Mouse (Mus musculus): ENCODE measurements around the gene Nexn. TPM values are rescaled to one million over a fixed set of nuclear protein-coding genes. Genes with fewer than 3 reads are reported as not detected.
"Not testable (repeated sequence)": the region's sequence is repeated elsewhere in the genome, so short reads cannot be mapped to it uniquely, and the experiment has no call there.

Gene Nexn
- 1.7 and 2.2 TPM in 2 replicates for polyA plus RNA-seq (2014; fragmentation: Nextera tagmentation; extraction: Ambion mirVana)

GRCm38 (mm10) chr3:152266036-152266421 is at the start of gene Nexn:
TSS of gene Nexn (minus strand) at chr3:152266350.
- peak within 1 kb of the TSS; percentile 60 for H3K9ac ChIP-seq (replicated peaks; ENCODE audit: low read length)
- no peak for DNase-seq
- peaks cover 17% of the 10 kb centered on the region for H3K4me1 ChIP-seq (ENCODE audit: control insufficient read depth, insufficient read depth, low read length)
- H3K27ac ChIP-seq (replicated peaks; ENCODE audit: low read depth, low read length) = no peak within 1 kb of the TSS
- 4% methylated on average over 13 of the region's 13 CpGs for WGBS
- peak within 1 kb of the TSS; percentile 49 for H3K4me3 ChIP-seq (replicated peaks; ENCODE audit: low read depth, low read length)
- no peak; the same call in 1 of the 2 replicates for ATAC-seq (ENCODE audit: low FRiP score, low TSS enrichment)
- peaks cover 19% of the 10 kb centered on the region for H3K27me3 ChIP-seq (ENCODE audit: control insufficient read depth, insufficient read depth, low read length)
- peak within 1 kb of the TSS; percentile 98 for H3K4me2 ChIP-seq (ENCODE audit: low read length)
- H3K36me3 ChIP-seq (ENCODE audit: control insufficient read depth, insufficient read depth, low read length) = no peaks in the 10 kb centered on the region
- no peaks in the 10 kb centered on the region for H3K9me3 ChIP-seq (ENCODE audit: control insufficient read depth, low read length)

- WGBS = 11% methylated on average over 7 of the region's 7 CpGs
- ATAC-seq (ENCODE audit: low FRiP score, low TSS enrichment) (peak; percentile 74; the same call in 1 of the 2 replicates), DNase-seq (peak; percentile 82)
Observed at GRCm38 (mm10) chr3:152315613-152316012, 49.5 kb upstream of the Nexn start.

GRCm38 (mm10) chr3:152314666-152315065 is 48.5 kb upstream of the Nexn start:
- H3K27ac ChIP-seq (replicated peaks; ENCODE audit: low read depth, low read length); DNase-seq; ATAC-seq (ENCODE audit: low FRiP score, low TSS enrichment); H3K4me1 ChIP-seq (ENCODE audit: control insufficient read depth, insufficient read depth, low read length); H3K27me3 ChIP-seq (ENCODE audit: control insufficient read depth, insufficient read depth, low read length); H3K9me3 ChIP-seq (ENCODE audit: control insufficient read depth, low read length); H3K4me3 ChIP-seq (replicated peaks; ENCODE audit: low read depth, low read length); H3K9ac ChIP-seq (replicated peaks; ENCODE audit: low read length); H3K4me2 ChIP-seq (ENCODE audit: low read length): not testable (repeated sequence)
- peaks cover 16% of the 10 kb centered on the region for H3K36me3 ChIP-seq (ENCODE audit: control insufficient read depth, insufficient read depth, low read length)
- WGBS = 83% methylated on average over 14 of the region's 14 CpGs

More at GRCm38 (mm10) chr3:152315613-152316012, 49.5 kb upstream of the Nexn start:
- Histone ChIP-seq H3K27me3 (ENCODE audit: control insufficient read depth, insufficient read depth, low read length) (no peaks in the 10 kb centered on the region), H3K27ac (replicated peaks; ENCODE audit: low read depth, low read length) (no peak overlapping the region), H3K4me2 (ENCODE audit: low read length) (no peak overlapping the region), H3K4me3 (replicated peaks; ENCODE audit: low read depth, low read length) (no peak overlapping the region), H3K4me1 (ENCODE audit: control insufficient read depth, insufficient read depth, low read length) (no peaks in the 10 kb centered on the region), H3K36me3 (ENCODE audit: control insufficient read depth, insufficient read depth, low read length) (peaks cover 20% of the 10 kb centered on the region), H3K9me3 (ENCODE audit: control insufficient read depth, low read length) (no peaks in the 10 kb centered on the region), H3K9ac (replicated peaks; ENCODE audit: low read length) (no peak overlapping the region)

GRCm38 (mm10) chr3:152309250-152309645 is 43.1 kb upstream of the Nexn start:
- H3K9me3 ChIP-seq (ENCODE audit: control insufficient read depth, low read length) = no peaks in the 10 kb centered on the region
- no peak overlapping the region for H3K27ac ChIP-seq (replicated peaks; ENCODE audit: low read depth, low read length)
- WGBS = 92% methylated on average over 9 of the region's 9 CpGs
- no peaks in the 10 kb centered on the region for H3K27me3 ChIP-seq (ENCODE audit: control insufficient read depth, insufficient read depth, low read length)
- no peak for ATAC-seq (ENCODE audit: low FRiP score, low TSS enrichment)
- no peak for DNase-seq
- no peak overlapping the region for H3K4me3 ChIP-seq (replicated peaks; ENCODE audit: low read depth, low read length)
- H3K9ac ChIP-seq (replicated peaks; ENCODE audit: low read length) = no peak overlapping the region
- no peaks in the 10 kb centered on the region for H3K4me1 ChIP-seq (ENCODE audit: control insufficient read depth, insufficient read depth, low read length)
- H3K4me2 ChIP-seq (ENCODE audit: low read length) = no peak overlapping the region
- H3K36me3 ChIP-seq (ENCODE audit: control insufficient read depth, insufficient read depth, low read length) = peaks cover 46% of the 10 kb centered on the region

- no peak overlapping the region for H3K27ac ChIP-seq (replicated peaks; ENCODE audit: low read depth, low read length)
Observed at GRCm38 (mm10) chr3:152308485-152309249, 42.5 kb upstream of the Nexn start.

GRCm38 (mm10) chr3:152305971-152306370 is 39.8 kb upstream of the Nexn start:
- no peak for ATAC-seq (ENCODE audit: low FRiP score, low TSS enrichment)
- H3K27ac ChIP-seq (replicated peaks; ENCODE audit: low read depth, low read length) = no peak overlapping the region
- no peaks in the 10 kb centered on the region for H3K9me3 ChIP-seq (ENCODE audit: control insufficient read depth, low read length)
- H3K4me1 ChIP-seq (ENCODE audit: control insufficient read depth, insufficient read depth, low read length) = no peaks in the 10 kb centered on the region
- H3K4me3 ChIP-seq (replicated peaks; ENCODE audit: low read depth, low read length) = no peak overlapping the region
- 84% methylated on average over 4 of the region's 4 CpGs for WGBS
- H3K4me2 ChIP-seq (ENCODE audit: low read length) = no peak overlapping the region
- H3K36me3 ChIP-seq (ENCODE audit: control insufficient read depth, insufficient read depth, low read length) = peaks cover 48% of the 10 kb centered on the region
- H3K9ac ChIP-seq (replicated peaks; ENCODE audit: low read length) = no peak overlapping the region
- DNase-seq = no peak
- H3K27me3 ChIP-seq (ENCODE audit: control insufficient read depth, insufficient read depth, low read length) = no peaks in the 10 kb centered on the region

More at GRCm38 (mm10) chr3:152308485-152309249, 42.5 kb upstream of the Nexn start:
- Histone ChIP-seq H3K27me3 (ENCODE audit: control insufficient read depth, insufficient read depth, low read length) (no peaks in the 10 kb centered on the region), H3K4me3 (replicated peaks; ENCODE audit: low read depth, low read length) (no peak overlapping the region), H3K4me2 (ENCODE audit: low read length) (no peak overlapping the region), H3K9ac (replicated peaks; ENCODE audit: low read length) (no peak overlapping the region), H3K36me3 (ENCODE audit: control insufficient read depth, insufficient read depth, low read length) (peaks cover 46% of the 10 kb centered on the region), H3K4me1 (ENCODE audit: control insufficient read depth, insufficient read depth, low read length) (no peaks in the 10 kb centered on the region), H3K9me3 (ENCODE audit: control insufficient read depth, low read length) (no peaks in the 10 kb centered on the region)
- DNase-seq (no peak), ATAC-seq (ENCODE audit: low FRiP score, low TSS enrichment) (no peak)
- 72% methylated on average over 10 of the region's 10 CpGs for WGBS

- DNase-seq (no peak), ATAC-seq (ENCODE audit: low FRiP score, low TSS enrichment) (no peak)
- WGBS = 90% methylated on average over 8 of the region's 8 CpGs
- no peak overlapping the region for H3K4me2 ChIP-seq (ENCODE audit: low read length)
- no peak overlapping the region for H3K9ac ChIP-seq (replicated peaks; ENCODE audit: low read length)
- no peaks in the 10 kb centered on the region for H3K27me3 ChIP-seq (ENCODE audit: control insufficient read depth, insufficient read depth, low read length)
- H3K4me1 ChIP-seq (ENCODE audit: control insufficient read depth, insufficient read depth, low read length) = no peaks in the 10 kb centered on the region
- no peaks in the 10 kb centered on the region for H3K9me3 ChIP-seq (ENCODE audit: control insufficient read depth, low read length)
- no peak overlapping the region for H3K27ac ChIP-seq (replicated peaks; ENCODE audit: low read depth, low read length)
- H3K36me3 ChIP-seq (ENCODE audit: control insufficient read depth, insufficient read depth, low read length) = peaks cover 56% of the 10 kb centered on the region
- H3K4me3 ChIP-seq (replicated peaks; ENCODE audit: low read depth, low read length) = no peak overlapping the region
Observed at GRCm38 (mm10) chr3:152305080-152305479, 38.9 kb upstream of the Nexn start.

GRCm38 (mm10) chr3:152304093-152304815 is 38.1 kb upstream of the Nexn start:
- no peak for DNase-seq
- peaks cover 61% of the 10 kb centered on the region for H3K36me3 ChIP-seq (ENCODE audit: control insufficient read depth, insufficient read depth, low read length)
- H3K4me1 ChIP-seq (ENCODE audit: control insufficient read depth, insufficient read depth, low read length) = no peaks in the 10 kb centered on the region
- H3K27me3 ChIP-seq (ENCODE audit: control insufficient read depth, insufficient read depth, low read length) = no peaks in the 10 kb centered on the region
- H3K9me3 ChIP-seq (ENCODE audit: control insufficient read depth, low read length) = no peaks in the 10 kb centered on the region
- ATAC-seq (ENCODE audit: low FRiP score, low TSS enrichment) = no peak
- no peak overlapping the region for H3K4me2 ChIP-seq (ENCODE audit: low read length)
- no peak overlapping the region for H3K27ac ChIP-seq (replicated peaks; ENCODE audit: low read depth, low read length)
- no peak overlapping the region for H3K9ac ChIP-seq (replicated peaks; ENCODE audit: low read length)
- H3K4me3 ChIP-seq (replicated peaks; ENCODE audit: low read depth, low read length) = no peak overlapping the region
- WGBS = 82% methylated on average over 6 of the region's 6 CpGs
